Mouse (Mus musculus): ENCODE measurements around the gene Vmn1r107.
"Not testable (repeated sequence)": the region's sequence is repeated elsewhere in the genome, so short reads cannot be mapped to it uniquely, and the experiment has no call there.

Gene Vmn1r107

DNA sequence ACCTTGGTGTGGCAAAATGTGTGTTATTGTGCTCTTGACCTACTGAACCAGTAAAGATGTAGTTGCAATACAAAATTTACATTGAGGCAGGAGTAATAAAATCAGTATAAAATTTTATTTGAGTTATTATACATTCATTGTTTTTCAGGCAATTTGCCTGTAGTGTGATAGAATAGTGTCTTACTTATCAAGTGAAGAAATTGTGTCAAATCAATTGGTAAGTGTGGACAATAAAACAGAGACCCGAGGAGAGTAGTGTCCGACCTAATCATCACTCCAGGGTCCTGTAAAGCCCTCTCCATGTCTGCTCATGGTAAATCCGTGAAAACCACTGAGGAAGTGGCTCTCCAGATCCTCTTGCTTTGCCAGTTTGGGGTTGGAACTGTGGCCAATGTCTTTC, at the start of gene Vmn1r107:
Gene Vmn1r107 (plus strand): TSS at position 301 of the 400 bp plus-strand sequence.
- not testable (repeated sequence) for DNase-seq

DNA sequence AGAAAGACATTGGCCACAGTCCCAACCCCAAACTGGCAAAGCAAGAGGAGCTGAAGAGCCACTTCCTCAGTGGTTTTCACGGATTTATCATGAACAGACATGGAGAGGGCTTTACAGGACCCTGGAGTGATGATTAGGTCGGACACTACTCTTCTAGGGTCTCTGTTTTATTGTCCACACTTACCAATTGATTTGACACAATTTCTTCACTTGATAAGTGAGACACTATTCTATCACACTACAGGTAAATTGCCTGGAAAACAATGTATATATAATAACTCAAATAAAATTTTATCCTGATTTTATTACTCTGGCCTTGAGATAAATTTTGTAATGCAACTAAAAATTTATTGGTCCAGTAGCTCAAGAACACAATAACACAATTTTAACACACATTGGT, 34.4 kb downstream of the Vmn1r107 start, which contains the start of gene Vmn1r111:
Gene Vmn1r111 (minus strand): TSS at position 101 of the 400 bp plus-strand sequence.
- not testable (repeated sequence) for DNase-seq

All from kidney, adult 18-20 months (tissue).